Mouse (Mus musculus) liver, embryonic 16.5 days (tissue): ENCODE results near the gene Fam213b. TPM values are rescaled to one million over a fixed set of nuclear protein-coding genes. Genes with fewer than 3 reads are reported as not detected.

Experiments
- ATAC-seq: fragments of 200-750 bp; cut with Nextera tagmentation; 2 replicates; pipeline ENCODE4 v1.8.0; 2017; ENCODE audit warnings: low read depth, mild to moderate bottlenecking, moderate number of reproducible peaks, moderate library complexity
- H3K27ac ChIP-seq: fragments of 300-500 bp; sonication (generic); 2 replicates; pipeline ENCODE4 v1.5.1; 2014; ENCODE audit warnings: mild to moderate bottlenecking, low read length
- H3K27me3 ChIP-seq: fragments of 300-500 bp; sonication (generic); 2 replicates; pipeline ENCODE4 v1.6.1; 2014; ENCODE audit warnings: low read depth, low read length, mixed read lengths; ENCODE audit not compliant: control insufficient read depth, insufficient read depth
- H3K36me3 ChIP-seq: fragments of 300-500 bp; sonication (generic); 2 replicates; pipeline ENCODE4 v1.6.1; 2014; ENCODE audit warnings: mild to moderate bottlenecking; ENCODE audit not compliant: control insufficient read depth, insufficient read depth
- H3K4me1 ChIP-seq: fragments of 300-500 bp; sonication (generic); 2 replicates; pipeline ENCODE4 v1.6.1; 2014; ENCODE audit warnings: low read depth, low read length, mixed read lengths; ENCODE audit not compliant: control insufficient read depth
- H3K4me2 ChIP-seq: fragments of 300-500 bp; sonication (generic); 2 replicates; pipeline ENCODE4 v1.6.1; 2014; ENCODE audit warnings: low read depth, low read length, mixed read lengths
- H3K4me3 ChIP-seq: fragments of 300-500 bp; sonication (generic); 2 replicates; pipeline ENCODE4 v1.5.1; 2014; ENCODE audit warnings: low read depth, mild to moderate bottlenecking, low read length
- H3K9ac ChIP-seq: fragments of 300-500 bp; sonication (generic); 2 replicates; pipeline ENCODE4 v1.6.1; 2014; ENCODE audit warnings: low read depth, low read length
- H3K9me3 ChIP-seq: fragments of 300-500 bp; sonication (generic); replicated peaks from 2 replicates; pipeline ENCODE4 v1.6.1; 2016; ENCODE audit warnings: low read length; ENCODE audit not compliant: control insufficient read depth
- WGBS: fragments of 180-500 bp; shearing (Covaris S2); extraction: QIAGEN DNeasy Blood & Tissue Kit; methylation state at CpG from one replicate; pipeline ENCODE4 v1.1.7; 2014; ENCODE audit not compliant: insufficient replicate concordance; 5-methylcytosine and 5-hydroxymethylcytosine counted together
- polyA plus RNA-seq: library from polyadenylated mRNA; unstranded; fragments of >200 nt; fragmentation: Nextera tagmentation; extraction: Ambion mirVana; gene quantifications from 2 replicates; pipeline ENCODE4 v1.2.1, GENCODE M21; 2015

The Fam213b gene
- polyA plus RNA-seq, 1 experiment from 2014 or later, result 8.5 TPM

DNA sequence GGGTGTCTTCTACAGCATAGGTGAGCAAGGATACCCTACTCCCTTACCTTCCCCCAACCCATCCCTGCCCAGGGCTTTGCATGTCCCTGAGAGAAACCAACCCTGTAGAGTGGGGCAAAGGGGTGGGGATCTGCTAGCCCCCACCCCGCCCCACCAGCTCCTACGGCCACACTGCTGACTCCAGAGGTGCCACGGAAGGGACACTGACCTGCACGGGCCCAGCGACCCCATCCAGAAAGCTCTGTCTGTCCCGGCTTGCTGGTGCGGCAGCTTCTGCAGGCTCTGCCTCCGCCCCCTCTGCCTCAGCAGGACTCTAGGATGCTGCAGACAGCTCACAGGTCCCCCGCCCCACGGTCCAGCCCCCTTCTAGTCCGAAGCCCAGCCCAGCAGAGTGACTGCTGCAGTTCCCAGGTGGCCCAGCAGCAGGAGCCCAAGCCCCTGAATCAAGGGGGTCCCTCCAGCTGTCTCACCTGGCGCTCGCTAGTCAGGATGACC is 27.1 kb downstream of the Fam213b start:
- Histone ChIP-seq H3K4me1 (no peaks in the 10 kb centered on the region), H3K4me2 (no peak overlapping the region), H3K9me3 (no peaks in the 10 kb centered on the region), H3K36me3 (no peaks in the 10 kb centered on the region), H3K27me3 (peaks cover 15% of the 10 kb centered on the region), H3K27ac (no peak overlapping the region), H3K9ac (no peak overlapping the region), H3K4me3 (no peak overlapping the region)
- 9% methylated on average over 13 of the region's 13 CpGs for WGBS
- peak; percentile 21; the same call in 1 of the 2 replicates for ATAC-seq

GRCm38 (mm10) chr4:154870721-154871120 is 28.2 kb downstream of the Fam213b start:
- no peaks in the 10 kb centered on the region for H3K4me1 ChIP-seq
- peaks cover 15% of the 10 kb centered on the region for H3K27me3 ChIP-seq
- H3K4me2 ChIP-seq, result no peak overlapping the region
- H3K9me3 ChIP-seq, result no peaks in the 10 kb centered on the region
- no peak overlapping the region for H3K4me3 ChIP-seq
- no peak overlapping the region for H3K27ac ChIP-seq
- no peaks in the 10 kb centered on the region for H3K36me3 ChIP-seq
- H3K9ac ChIP-seq, result no peak overlapping the region
- WGBS, result 65% methylated on average over 4 of the region's 4 CpGs
- no peak for ATAC-seq

DNA sequence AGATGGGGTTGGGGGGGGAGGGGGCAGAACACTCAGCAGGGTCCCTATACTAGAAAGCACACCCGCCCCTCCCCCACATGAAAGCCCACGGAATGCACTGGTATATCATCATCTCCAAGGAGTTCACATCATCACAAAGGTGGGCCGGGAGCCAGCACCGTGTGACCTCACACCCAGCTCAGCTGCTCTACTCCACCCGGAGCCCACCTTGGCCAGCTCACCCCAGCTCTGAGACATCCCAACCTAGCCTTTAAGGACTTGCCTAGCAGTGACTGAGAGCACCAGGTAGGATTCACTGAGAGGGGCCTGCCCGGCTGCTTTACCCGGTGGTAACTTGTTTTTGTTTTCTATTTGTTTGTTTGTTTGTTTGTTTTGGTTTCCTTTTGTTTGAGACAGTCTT is 29.5 kb downstream of the Fam213b start, which contains the start of gene Mmel1:
Gene Mmel1 (plus strand): TSS at position 146 of the 400 bp plus-strand sequence.
- Histone ChIP-seq H3K4me1 (peaks cover 4% of the 10 kb centered on the region), H3K9ac (no peak within 1 kb of the TSS; the same call in 1 of the 2 replicates), H3K9me3 (no peaks in the 10 kb centered on the region), H3K36me3 (no peaks in the 10 kb centered on the region), H3K4me2 (no peak within 1 kb of the TSS), H3K4me3 (no peak within 1 kb of the TSS), H3K27ac (no peak within 1 kb of the TSS), H3K27me3 (peaks cover 15% of the 10 kb centered on the region)
- WGBS, result 66% methylated on average over 7 of the region's 7 CpGs
- no peak for ATAC-seq

GRCm38 (mm10) chr4:154867257-154867656 is 31.7 kb downstream of the Fam213b start:
- no peaks in the 10 kb centered on the region for H3K9me3 ChIP-seq
- ATAC-seq, result no peak
- H3K27ac ChIP-seq, result no peak overlapping the region
- no peaks in the 10 kb centered on the region for H3K36me3 ChIP-seq
- H3K9ac ChIP-seq, result no peak overlapping the region
- H3K4me3 ChIP-seq, result no peak overlapping the region
- H3K4me1 ChIP-seq, result peaks cover 6% of the 10 kb centered on the region
- 58% methylated on average over 6 of the region's 6 CpGs for WGBS
- no peak overlapping the region for H3K4me2 ChIP-seq
- H3K27me3 ChIP-seq, result peaks cover 15% of the 10 kb centered on the region

- WGBS, result 62% methylated on average over 5 of the region's 5 CpGs
- H3K27ac ChIP-seq, result no peak overlapping the region
- ATAC-seq, result no peak
- no peaks in the 10 kb centered on the region for H3K9me3 ChIP-seq
- no peak overlapping the region for H3K9ac ChIP-seq
- no peak overlapping the region for H3K4me3 ChIP-seq
- peaks cover 6% of the 10 kb centered on the region; the same call in 1 of the 2 replicates for H3K27me3 ChIP-seq
- H3K4me2 ChIP-seq, result no peak overlapping the region
- H3K36me3 ChIP-seq, result no peaks in the 10 kb centered on the region
- peaks cover 6% of the 10 kb centered on the region for H3K4me1 ChIP-seq
Measured at GRCm38 (mm10) chr4:154866391-154866790, 32.5 kb downstream of the Fam213b start.

DNA sequence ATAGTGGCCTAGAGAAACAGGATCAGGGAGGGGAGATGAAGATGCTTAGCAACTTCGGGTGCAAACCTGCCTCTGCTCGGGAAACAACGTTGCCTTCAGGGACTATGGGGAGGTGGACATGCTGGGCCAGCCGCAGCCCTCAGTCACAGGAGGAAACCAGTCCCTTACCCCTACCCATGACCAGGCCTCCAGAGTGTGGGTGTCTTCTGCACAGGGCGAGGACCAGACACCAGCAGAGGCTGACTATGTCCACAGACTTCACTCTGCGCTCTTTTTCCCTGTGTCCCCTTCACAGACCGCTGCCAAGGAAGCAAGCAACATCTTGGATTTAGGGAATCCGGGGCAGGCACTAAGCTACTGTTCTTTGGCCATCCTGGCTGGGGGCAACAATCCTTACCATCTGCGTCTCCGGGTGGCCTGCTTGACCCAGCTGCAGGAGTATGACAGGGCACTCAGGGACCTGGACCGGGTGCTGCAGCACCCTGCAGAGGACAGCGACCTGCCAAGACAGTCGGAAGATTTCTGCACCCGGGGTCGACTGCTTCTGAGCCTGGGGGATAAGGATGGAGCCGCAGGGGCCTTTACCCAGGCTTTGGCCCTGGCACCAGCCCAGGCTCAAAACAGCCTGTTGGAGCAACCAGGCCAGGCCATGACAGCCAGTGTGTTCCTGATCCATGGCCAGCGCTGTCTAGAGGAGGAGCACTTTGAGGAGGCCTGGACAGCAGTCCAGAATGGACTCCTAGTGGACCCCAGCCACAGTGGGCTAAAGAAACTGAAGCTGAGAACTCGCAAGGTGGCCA is 33.8 kb downstream of the Fam213b start:
- Histone ChIP-seq H3K9ac (no peak overlapping the region), H3K27ac (no peak overlapping the region), H3K4me3 (no peak overlapping the region; the same call in 1 of the 2 replicates), H3K36me3 (no peaks in the 10 kb centered on the region), H3K4me1 (peaks cover 6% of the 10 kb centered on the region), H3K4me2 (peak overlapping the region; percentile 53), H3K9me3 (no peaks in the 10 kb centered on the region), H3K27me3 (peaks cover 4% of the 10 kb centered on the region; the same call in 1 of the 2 replicates)
- 70% methylated on average over 18 of the region's 18 CpGs for WGBS
- no peak for ATAC-seq

DNA sequence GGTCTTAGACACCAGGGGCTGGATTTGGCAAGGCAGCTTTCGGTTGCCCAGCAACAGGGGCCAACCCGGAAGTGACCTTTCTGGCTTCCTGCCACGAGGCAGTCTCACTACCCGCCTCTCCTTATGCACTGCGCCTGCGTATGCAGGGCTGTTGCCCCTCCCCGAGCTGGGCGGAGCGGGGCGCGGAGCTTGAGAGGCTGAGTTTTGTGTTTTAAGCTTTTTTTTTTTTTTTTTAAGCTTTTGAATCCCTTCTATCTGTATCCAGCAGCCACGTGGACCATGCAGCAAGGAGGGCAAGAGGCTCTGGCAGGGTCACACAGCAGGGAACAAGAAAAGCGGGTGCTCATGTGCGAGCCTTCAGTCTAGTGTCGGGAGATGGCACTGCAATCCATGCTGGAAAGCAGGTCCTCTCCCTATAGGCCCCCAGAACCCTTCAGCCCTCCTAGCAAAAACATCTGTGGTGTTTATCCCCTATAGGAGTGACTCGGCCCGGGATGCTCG is 34.6 kb downstream of the Fam213b start:
- H3K9me3 ChIP-seq, result no peaks in the 10 kb centered on the region
- peak; percentile 86 for ATAC-seq
- 2% methylated on average over 18 of the region's 18 CpGs for WGBS
- peak overlapping the region; percentile 39 for H3K4me3 ChIP-seq
- H3K9ac ChIP-seq, result peak overlapping the region; percentile 17; the same call in 1 of the 2 replicates
- peaks cover 4% of the 10 kb centered on the region; the same call in 1 of the 2 replicates for H3K27me3 ChIP-seq
- H3K4me2 ChIP-seq, result peak overlapping the region; percentile 53
- H3K4me1 ChIP-seq, result peaks cover 6% of the 10 kb centered on the region
- no peaks in the 10 kb centered on the region for H3K36me3 ChIP-seq
- no peak overlapping the region for H3K27ac ChIP-seq

DNA sequence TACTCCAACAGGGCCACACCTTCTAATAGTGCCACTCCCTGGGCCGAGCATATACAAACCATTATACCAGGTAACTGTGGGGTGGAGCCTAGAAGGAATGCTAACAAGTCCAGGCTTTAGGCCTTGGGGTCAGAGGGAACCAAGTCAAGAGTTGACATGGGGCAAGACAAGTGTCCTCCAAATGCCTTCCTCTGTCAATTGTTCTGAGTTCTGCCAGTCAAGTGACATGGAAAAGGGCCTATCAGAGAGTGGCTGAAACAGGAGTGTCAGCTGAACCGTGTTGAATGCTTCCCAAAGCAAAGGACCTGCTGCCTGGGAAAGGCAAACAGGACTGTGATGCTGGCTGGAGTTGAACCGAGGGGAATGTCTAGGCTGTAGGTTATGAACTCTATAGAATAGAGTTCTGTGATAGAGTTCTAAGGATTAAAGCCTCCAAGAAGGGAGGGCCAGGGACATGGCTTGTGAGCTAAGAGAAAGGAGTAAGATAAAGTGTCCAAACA is 35.4 kb downstream of the Fam213b start:
- no peak overlapping the region for H3K9ac ChIP-seq
- H3K27me3 ChIP-seq, result no peaks in the 10 kb centered on the region; the same call in 1 of the 2 replicates
- H3K27ac ChIP-seq, result no peak overlapping the region
- no peak overlapping the region for H3K4me3 ChIP-seq
- H3K4me1 ChIP-seq, result peaks cover 6% of the 10 kb centered on the region
- H3K36me3 ChIP-seq, result no peaks in the 10 kb centered on the region
- ATAC-seq, result no peak
- no peaks in the 10 kb centered on the region for H3K9me3 ChIP-seq
- H3K4me2 ChIP-seq, result no peak overlapping the region
- 63% methylated on average over 3 of the region's 3 CpGs for WGBS

GRCm38 (mm10) chr4:154861967-154862366 is 37.0 kb downstream of the Fam213b start:
- H3K9me3 ChIP-seq, result no peaks in the 10 kb centered on the region
- H3K4me1 ChIP-seq, result peaks cover 6% of the 10 kb centered on the region
- no peak for ATAC-seq
- 49% methylated on average over 5 of the region's 5 CpGs for WGBS
- H3K9ac ChIP-seq, result no peak overlapping the region
- H3K27ac ChIP-seq, result no peak overlapping the region
- H3K4me3 ChIP-seq, result no peak overlapping the region
- no peak overlapping the region for H3K4me2 ChIP-seq
- peaks cover under 1% of the 10 kb centered on the region; the same call in 1 of the 2 replicates for H3K27me3 ChIP-seq
- H3K36me3 ChIP-seq, result no peaks in the 10 kb centered on the region
